Mouse (Mus musculus) intestine, postnatal 0 days (tissue): ENCODE data around the gene Tlx2. TPM values are rescaled to one million over a fixed set of nuclear protein-coding genes. Genes with fewer than 3 reads are reported as not detected.

Experiments
- ATAC-seq: fragments of 200-750 bp; cut with Nextera tagmentation; 2 replicates; pipeline ENCODE4 v1.8.0; 2017; ENCODE audit warnings: mild to moderate bottlenecking, moderate TSS enrichment, moderate library complexity
- H3K27ac ChIP-seq: fragments of 300-500 bp; sonication (generic); 2 replicates; pipeline ENCODE4 v1.5.1; 2014; ENCODE audit warnings: mild to moderate bottlenecking, low read depth, low read length, moderate library complexity
- H3K27me3 ChIP-seq: fragments of 300-500 bp; sonication (generic); replicated peaks from 2 replicates; pipeline ENCODE4 v1.6.1; 2014; ENCODE audit warnings: low read length, mixed read lengths; ENCODE audit not compliant: control insufficient read depth, insufficient read depth
- H3K36me3 ChIP-seq: fragments of 300-500 bp; sonication (generic); 2 replicates; pipeline ENCODE4 v1.6.1; 2014; ENCODE audit warnings: mild to moderate bottlenecking, moderate library complexity; ENCODE audit not compliant: control insufficient read depth, insufficient read depth
- H3K4me1 ChIP-seq: fragments of 300-500 bp; sonication (generic); replicated peaks from 2 replicates; pipeline ENCODE4 v1.6.1; 2014; ENCODE audit warnings: antibody characterized with exemption, low read length, mixed read lengths; ENCODE audit not compliant: control insufficient read depth, insufficient read depth
- H3K4me2 ChIP-seq: fragments of 300-500 bp; sonication (generic); replicated peaks from 2 replicates; pipeline ENCODE4 v1.6.1; 2014; ENCODE audit warnings: low read depth, mild to moderate bottlenecking, moderate library complexity
- H3K4me3 ChIP-seq: fragments of 300-500 bp; sonication (generic); 2 replicates; pipeline ENCODE4 v1.5.1; 2014; ENCODE audit warnings: low read depth, low read length
- H3K9ac ChIP-seq: fragments of 300-500 bp; sonication (generic); 2 replicates; pipeline ENCODE4 v1.6.1; 2014; ENCODE audit warnings: mild to moderate bottlenecking, low read depth, low read length
- H3K9me3 ChIP-seq: fragments of 300-500 bp; sonication (generic); 2 replicates; pipeline ENCODE4 v1.6.1; 2016; ENCODE audit warnings: mixed run types; ENCODE audit not compliant: control insufficient read depth
- CTCF ChIP-seq: sonication (generic); IDR thresholded peaks from 2 replicates; pipeline ENCODE4 v1.5.1; 2016; ENCODE audit warnings: low read depth, mild to moderate bottlenecking, control low read depth, antibody characterized with exemption, moderate library complexity
- WGBS: fragments of 180-500 bp; shearing (Covaris S2); extraction: QIAGEN DNeasy Blood & Tissue Kit; methylation state at CpG from one replicate; pipeline ENCODE4 v1.1.7; 2014; 5-methylcytosine and 5-hydroxymethylcytosine counted together
- polyA plus RNA-seq: library from polyadenylated mRNA; unstranded; fragments of >200 nt; fragmentation: Nextera tagmentation; extraction: Ambion mirVana; gene quantifications from 2 replicates; pipeline ENCODE4 v1.2.1, GENCODE M21; 2015

The Tlx2 gene
- polyA plus RNA-seq, 1 experiment from 2014 or later, result 7.6 TPM

GRCm38 (mm10) chr6:83027293-83027692 is 42.8 kb downstream of the Tlx2 start:
- Histone ChIP-seq H3K9me3 (no peaks in the 10 kb centered on the region), H3K27me3 (no peaks in the 10 kb centered on the region), H3K4me2 (no peak overlapping the region), H3K36me3 (peaks cover 10% of the 10 kb centered on the region; the same call in 1 of the 2 replicates), H3K4me1 (no peaks in the 10 kb centered on the region), H3K9ac (no peak overlapping the region), H3K27ac (no peak overlapping the region), H3K4me3 (no peak overlapping the region)
- WGBS, result 80% methylated on average over 8 of the region's 8 CpGs
- TF ChIP-seq CTCF, result no peak
- ATAC-seq, result no peak

- H3K9ac ChIP-seq, result no peak overlapping the region
- H3K4me3 ChIP-seq, result no peak overlapping the region
- no peak overlapping the region for H3K27ac ChIP-seq
- no peak for TF ChIP-seq CTCF
- H3K4me1 ChIP-seq, result no peaks in the 10 kb centered on the region
- no peaks in the 10 kb centered on the region for H3K9me3 ChIP-seq
- WGBS, result 98% methylated on average over 4 of the region's 4 CpGs
- no peak for ATAC-seq
- no peak overlapping the region for H3K4me2 ChIP-seq
- H3K27me3 ChIP-seq, result no peaks in the 10 kb centered on the region
- H3K36me3 ChIP-seq, result no peaks in the 10 kb centered on the region
Observed at GRCm38 (mm10) chr6:83025221-83025620, 44.9 kb downstream of the Tlx2 start.

GRCm38 (mm10) chr6:83024421-83024820 is 45.7 kb downstream of the Tlx2 start:
- Histone ChIP-seq H3K27me3 (no peaks in the 10 kb centered on the region), H3K9me3 (no peaks in the 10 kb centered on the region), H3K27ac (no peak overlapping the region), H3K4me1 (no peaks in the 10 kb centered on the region), H3K4me3 (no peak overlapping the region), H3K9ac (no peak overlapping the region), H3K4me2 (no peak overlapping the region), H3K36me3 (no peaks in the 10 kb centered on the region)
- ATAC-seq, result no peak
- no peak for TF ChIP-seq CTCF
- 67% methylated on average over 4 of the region's 4 CpGs for WGBS

DNA sequence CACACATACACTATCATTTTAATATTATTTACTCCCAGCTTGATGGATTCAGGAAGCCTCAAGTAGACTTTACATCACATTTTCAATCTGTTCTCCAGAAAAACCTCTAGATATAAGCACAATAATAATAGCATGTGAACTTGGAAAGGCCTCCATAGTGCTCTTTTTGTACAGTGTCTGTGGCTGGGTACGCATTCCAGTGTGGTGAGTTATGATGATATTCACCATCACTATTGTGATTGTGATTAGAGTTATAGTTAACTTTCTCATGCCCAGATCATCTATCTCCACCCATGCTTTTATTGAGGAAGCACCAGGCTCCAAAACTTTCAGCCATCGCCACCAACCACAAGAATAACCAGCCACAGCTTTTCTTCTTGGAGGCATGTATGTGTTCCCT is 46.3 kb downstream of the Tlx2 start:
- ATAC-seq, result no peak
- WGBS, result 80% methylated on average over 2 of the region's 2 CpGs
- H3K4me1 ChIP-seq, result no peaks in the 10 kb centered on the region

DNA sequence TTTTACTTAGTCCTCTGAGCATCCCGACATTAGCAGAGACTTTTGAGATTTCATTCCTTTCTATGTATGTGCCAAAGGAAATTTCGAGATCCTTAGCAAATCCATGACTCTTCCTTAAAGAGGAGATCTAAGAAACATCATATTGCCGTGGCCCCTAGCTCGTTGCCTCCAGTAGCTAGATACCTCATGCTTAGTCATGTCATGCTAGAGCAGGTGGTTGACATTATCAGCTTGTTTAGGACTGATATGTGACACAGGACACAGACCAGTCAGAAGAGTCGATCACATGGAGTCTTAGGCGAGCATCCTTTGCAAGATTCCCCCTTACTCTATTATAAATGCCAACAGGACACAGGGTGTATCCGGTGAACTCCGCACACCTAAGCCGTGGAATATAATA is 47.1 kb downstream of the Tlx2 start:
- Histone ChIP-seq H3K27ac (no peak overlapping the region), H3K36me3 (no peaks in the 10 kb centered on the region), H3K4me2 (no peak overlapping the region), H3K9me3 (no peaks in the 10 kb centered on the region), H3K4me1 (no peaks in the 10 kb centered on the region), H3K27me3 (no peaks in the 10 kb centered on the region), H3K9ac (no peak overlapping the region), H3K4me3 (no peak overlapping the region)
- no peak for ATAC-seq
- WGBS, result 88% methylated on average over 9 of the region's 9 CpGs
- no peak for TF ChIP-seq CTCF

More for the DNA sequence above, 46.3 kb downstream of the Tlx2 start:
- Histone ChIP-seq H3K9me3 (no peaks in the 10 kb centered on the region), H3K36me3 (no peaks in the 10 kb centered on the region), H3K9ac (no peak overlapping the region), H3K4me2 (no peak overlapping the region), H3K27ac (no peak overlapping the region), H3K4me3 (no peak overlapping the region), H3K27me3 (no peaks in the 10 kb centered on the region)
- no peak for TF ChIP-seq CTCF

DNA sequence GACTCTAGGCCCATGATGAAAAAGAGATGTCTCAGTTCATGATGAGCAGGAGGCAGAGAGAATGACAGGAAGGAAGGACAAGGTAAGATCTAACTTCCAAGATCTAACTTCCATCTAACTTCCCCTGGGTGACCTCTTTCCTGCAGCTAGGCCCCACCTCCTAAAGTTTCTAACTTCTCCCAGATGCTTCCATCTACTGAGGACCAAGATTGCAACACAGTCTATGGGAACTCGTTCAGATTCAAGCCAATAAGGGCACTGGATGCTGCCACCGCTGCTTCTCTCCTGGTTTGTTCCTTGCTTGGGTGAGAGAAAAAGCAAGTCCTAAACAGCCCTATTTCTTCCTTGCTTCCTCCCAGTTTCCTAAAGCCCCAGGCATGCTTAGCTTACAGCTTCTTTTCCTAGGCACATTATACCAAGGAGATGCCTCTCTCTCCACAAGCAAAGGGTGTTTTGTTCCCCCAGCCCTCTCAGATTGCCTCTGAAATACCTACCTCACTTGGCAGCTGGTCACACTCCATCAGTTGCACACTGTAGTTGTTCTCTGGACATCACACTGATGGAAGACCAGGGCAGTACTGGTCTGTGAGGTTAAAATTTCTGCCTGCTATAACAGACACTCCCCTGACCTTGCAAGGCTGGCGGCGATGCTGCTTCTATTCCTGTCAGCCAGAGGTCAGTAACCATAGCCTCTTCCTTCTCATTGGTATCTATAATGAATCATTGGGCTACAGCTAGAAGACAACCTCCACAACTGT is 49.1 kb downstream of the Tlx2 start:
- H3K27me3 ChIP-seq, result no peaks in the 10 kb centered on the region
- H3K36me3 ChIP-seq, result no peaks in the 10 kb centered on the region
- no peak overlapping the region for H3K4me3 ChIP-seq
- no peak overlapping the region for H3K4me2 ChIP-seq
- no peak overlapping the region for H3K27ac ChIP-seq
- no peak for ATAC-seq
- H3K4me1 ChIP-seq, result no peaks in the 10 kb centered on the region
- WGBS, result 74% methylated on average over 4 of the region's 4 CpGs
- no peaks in the 10 kb centered on the region for H3K9me3 ChIP-seq
- TF ChIP-seq CTCF, result no peak
- H3K9ac ChIP-seq, result no peak overlapping the region

DNA sequence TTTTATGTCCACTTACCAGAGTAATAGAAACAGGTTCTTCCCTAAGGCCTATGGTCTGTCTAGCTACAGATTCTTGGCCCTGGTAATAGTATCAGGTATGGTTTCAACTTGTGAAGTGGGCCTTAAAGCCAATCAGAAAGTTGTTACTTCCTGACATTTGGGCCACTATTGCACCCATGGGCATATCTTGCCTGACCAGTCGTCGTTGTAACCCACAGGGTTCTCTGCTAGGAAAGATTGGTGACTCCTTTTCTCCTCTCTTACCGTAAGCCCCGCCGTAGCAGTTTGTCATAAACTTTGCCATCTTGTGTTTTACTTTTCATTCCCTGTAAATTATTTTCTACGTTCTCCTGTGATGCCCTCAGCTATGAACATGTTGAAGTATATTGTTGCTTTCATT is 50.0 kb downstream of the Tlx2 start:
- Histone ChIP-seq H3K4me3 (no peak overlapping the region), H3K9me3 (no peaks in the 10 kb centered on the region), H3K9ac (no peak overlapping the region), H3K4me2 (no peak overlapping the region), H3K4me1 (no peaks in the 10 kb centered on the region), H3K27me3 (no peaks in the 10 kb centered on the region), H3K36me3 (no peaks in the 10 kb centered on the region), H3K27ac (no peak overlapping the region)
- TF ChIP-seq CTCF, result no peak
- WGBS, result 89% methylated on average over 6 of the region's 6 CpGs
- ATAC-seq, result no peak
